Mouse (Mus musculus): ENCODE measurements at regions not wholly inside any gene's neighbourhood (a gene's known extent, or its start where the extent isn't known, plus 50 kb on each side); places are given as distances from the start of the nearest gene placed in this dataset.
A peak's percentile ranks its signal among the peaks of the same experiment; 100 is the strongest.

- H3K4me2 ChIP-seq (ENCODE audit: low read length) = no peak overlapping the region
- peak; percentile 52; the same call in 1 of the 2 replicates for ATAC-seq
- H3K9ac ChIP-seq (ENCODE audit: low read depth, low read length) = no peak overlapping the region
- H3K27ac ChIP-seq (ENCODE audit: low read depth, low read length) = no peak overlapping the region
- no peaks in the 10 kb centered on the region for H3K36me3 ChIP-seq (ENCODE audit: control insufficient read depth, insufficient read depth, low read length)
- no peaks in the 10 kb centered on the region for H3K9me3 ChIP-seq (ENCODE audit: control insufficient read depth, low read length)
- no peaks in the 10 kb centered on the region for H3K27me3 ChIP-seq (replicated peaks; ENCODE audit: control insufficient read depth, insufficient read depth, low read length)
- 79% methylated on average over 2 of the region's 2 CpGs for WGBS
- no peaks in the 10 kb centered on the region for H3K4me1 ChIP-seq (ENCODE audit: control insufficient read depth, insufficient read depth, low read depth, low read length)
- H3K4me3 ChIP-seq (ENCODE audit: low read length) = no peak overlapping the region
Observed at GRCm38 (mm10) chr4:29482407-29482806, 669.5 kb downstream of the Epha7 start.

GRCm38 (mm10) chr4:29500844-29501243 lies 687.9 kb downstream of the Epha7 start:
- Histone ChIP-seq H3K4me3 (ENCODE audit: low read length) (no peak overlapping the region), H3K4me1 (ENCODE audit: control insufficient read depth, insufficient read depth, low read depth, low read length) (no peaks in the 10 kb centered on the region), H3K9me3 (ENCODE audit: control insufficient read depth, low read length) (no peaks in the 10 kb centered on the region), H3K27ac (ENCODE audit: low read depth, low read length) (no peak overlapping the region), H3K9ac (ENCODE audit: low read depth, low read length) (no peak overlapping the region), H3K36me3 (ENCODE audit: control insufficient read depth, insufficient read depth, low read length) (no peaks in the 10 kb centered on the region), H3K4me2 (ENCODE audit: low read length) (no peak overlapping the region), H3K27me3 (replicated peaks; ENCODE audit: control insufficient read depth, insufficient read depth, low read length) (no peaks in the 10 kb centered on the region)
- WGBS = 93% methylated on average over 1 of the region's 1 CpGs
- no peak for ATAC-seq

GRCm38 (mm10) chr4:29525051-29525450 lies 712.1 kb downstream of the Epha7 start:
- Histone ChIP-seq H3K4me1 (ENCODE audit: control insufficient read depth, insufficient read depth, low read depth, low read length) (no peaks in the 10 kb centered on the region), H3K36me3 (ENCODE audit: control insufficient read depth, insufficient read depth, low read length) (no peaks in the 10 kb centered on the region), H3K27me3 (replicated peaks; ENCODE audit: control insufficient read depth, insufficient read depth, low read length) (no peaks in the 10 kb centered on the region), H3K9me3 (ENCODE audit: control insufficient read depth, low read length) (no peaks in the 10 kb centered on the region), H3K9ac (ENCODE audit: low read depth, low read length) (no peak overlapping the region), H3K4me3 (ENCODE audit: low read length) (no peak overlapping the region), H3K27ac (ENCODE audit: low read depth, low read length) (no peak overlapping the region), H3K4me2 (ENCODE audit: low read length) (no peak overlapping the region)
- 57% methylated on average over 4 of the region's 4 CpGs for WGBS
- no peak for ATAC-seq

GRCm38 (mm10) chr4:29525769-29526658 lies 713.1 kb downstream of the Epha7 start:
- Histone ChIP-seq H3K4me2 (ENCODE audit: low read length) (no peak overlapping the region), H3K4me3 (ENCODE audit: low read length) (no peak overlapping the region), H3K27ac (ENCODE audit: low read depth, low read length) (no peak overlapping the region), H3K36me3 (ENCODE audit: control insufficient read depth, insufficient read depth, low read length) (no peaks in the 10 kb centered on the region), H3K9ac (ENCODE audit: low read depth, low read length) (no peak overlapping the region), H3K4me1 (ENCODE audit: control insufficient read depth, insufficient read depth, low read depth, low read length) (no peaks in the 10 kb centered on the region), H3K27me3 (replicated peaks; ENCODE audit: control insufficient read depth, insufficient read depth, low read length) (no peaks in the 10 kb centered on the region), H3K9me3 (ENCODE audit: control insufficient read depth, low read length) (no peaks in the 10 kb centered on the region)
- no peak for ATAC-seq
- 83% methylated on average over 5 of the region's 5 CpGs for WGBS
